Mouse (Mus musculus) liver, embryonic 14.5 days (tissue): ENCODE data around the gene Akr1b8.

Experiments used
- CTCF ChIP-seq: IDR thresholded peaks from 2 replicates; pipeline ENCODE4 v1.5.1; 2016; ENCODE audit warnings: antibody characterized with exemption, low read depth, control low read depth
- EP300 ChIP-seq: IDR thresholded peaks from 2 replicates; pipeline ENCODE4 v1.6.1; 2016; ENCODE audit warnings: antibody characterized with exemption, low read depth

DNA sequence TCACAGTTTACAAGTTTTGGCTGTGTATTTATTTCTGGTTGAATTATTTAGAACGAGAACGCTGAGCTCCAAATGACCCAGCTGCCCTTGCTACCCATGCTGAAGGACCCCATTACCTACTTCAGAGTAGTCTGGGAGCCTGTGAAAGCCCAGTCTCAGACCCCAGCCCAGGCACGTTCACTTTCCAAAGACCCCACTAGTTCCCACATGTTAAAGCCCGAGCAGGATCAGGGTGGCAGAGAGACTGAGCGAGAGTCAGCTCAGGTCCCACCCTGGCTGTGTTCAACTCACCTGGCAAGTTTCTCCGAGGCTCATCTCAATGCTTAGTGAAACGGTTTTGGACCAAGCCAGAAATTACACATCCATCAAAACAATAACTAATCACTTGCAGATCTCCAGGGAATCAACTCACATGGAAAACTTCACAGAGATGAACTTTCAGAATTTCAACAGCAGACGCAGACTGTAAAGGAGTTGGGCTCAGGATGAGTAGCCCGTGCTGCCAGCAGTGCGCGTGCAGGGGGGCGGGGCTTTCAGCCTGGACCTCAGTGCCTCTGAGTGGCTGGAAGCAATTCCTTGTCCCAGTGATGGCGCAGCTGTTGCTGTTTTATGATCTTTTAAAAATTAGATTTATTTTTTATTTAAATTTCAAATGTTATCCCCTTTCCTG is 30.9 kb downstream of the Akr1b8 start:
- TF ChIP-seq CTCF, result no peak
- no peak for TF ChIP-seq EP300
